Comparison of ENCODE assay signal across 9 mouse cellular contexts in genomic region chr3:39220011-39220706, GRCm38 (mm10).
DNase-seq lines count a peak whose midpoint lies in the region; ATAC-seq and TF ChIP-seq lines count a peak whose summit lies in the region.
"Had no signal": no experiment of that assay in that cellular context is flagged by ENCODE, and none has a peak within 500 bp of the region (broad histone marks: within the 10 kb centered on the region; RNA-seq: fewer than 3 reads in every experiment).

No protein-coding gene starts in this region.

- 16% methylated on average over 10 of the region's 10 CpGs for WGBS in forebrain, postnatal 0 days
- 24% methylated on average over 10 of the region's 10 CpGs for WGBS in hindbrain, embryonic 16.5 days
- WGBS in lung, embryonic 14.5 days = 46% methylated on average over 10 of the region's 10 CpGs

- H3K4me2 ChIP-seq in forebrain, postnatal 0 days (ENCODE audit: low read depth) = no peak overlapping the region
- H3K4me2 ChIP-seq in hindbrain, embryonic 16.5 days (ENCODE audit: low read length) = peak overlapping the region; percentile 21; the same call in 1 of the 2 replicates
- peak overlapping the region; percentile 10; the same call in 1 of the 2 replicates for H3K4me2 ChIP-seq in lung, embryonic 14.5 days
- H3K4me2 ChIP-seq: embryonic facial prominence, embryonic 15.5 days had no signal

- no peak for TF ChIP-seq CTCF in forebrain, postnatal 0 days (IDR thresholded peaks at IDR 0.05; ENCODE audit: low read depth)
- TF ChIP-seq CTCF in lung, embryonic 14.5 days (IDR thresholded peaks at IDR 0.05; ENCODE audit: low read depth) = no peak

- H3K9ac ChIP-seq in forebrain, postnatal 0 days = no peak overlapping the region
- no peak overlapping the region for H3K9ac ChIP-seq in hindbrain, embryonic 16.5 days (ENCODE audit: low read depth, low read length)
- no peak overlapping the region for H3K9ac ChIP-seq in lung, embryonic 14.5 days
- H3K9ac ChIP-seq: embryonic facial prominence, embryonic 15.5 days had no signal

- no peaks in the 10 kb centered on the region for H3K27me3 ChIP-seq in forebrain, postnatal 0 days (ENCODE audit: insufficient read depth, low read length)
- H3K27me3 ChIP-seq in hindbrain, embryonic 16.5 days (replicated peaks; ENCODE audit: control insufficient read depth, insufficient read depth, low read length) = no peaks in the 10 kb centered on the region
- H3K27me3 ChIP-seq in lung, embryonic 14.5 days (ENCODE audit: insufficient read depth, low read length) = no peaks in the 10 kb centered on the region
- H3K27me3 ChIP-seq: embryonic facial prominence, embryonic 15.5 days had no signal

- no peak overlapping the region for H3K4me3 ChIP-seq in forebrain, postnatal 0 days (ENCODE audit: low read depth, low read length)
- no peak overlapping the region for H3K4me3 ChIP-seq in hindbrain, embryonic 16.5 days (ENCODE audit: low read length)
- no peak overlapping the region for H3K4me3 ChIP-seq in lung, embryonic 14.5 days (ENCODE audit: low read depth, low read length)
- H3K4me3 ChIP-seq: embryonic facial prominence, embryonic 15.5 days had no signal

- H3K27ac ChIP-seq in forebrain, postnatal 0 days (ENCODE audit: low read depth, low read length) = no peak overlapping the region
- H3K27ac ChIP-seq in hindbrain, embryonic 16.5 days (ENCODE audit: low read depth, low read length) = peak overlapping the region; percentile 44; the same call in 1 of the 2 replicates
- H3K27ac ChIP-seq in lung, embryonic 14.5 days (ENCODE audit: low read depth) = peak overlapping the region; percentile 25; the same call in 1 of the 2 replicates
- H3K27ac ChIP-seq: embryonic facial prominence, embryonic 15.5 days had no signal

- peak; percentile 50 for ATAC-seq in forebrain, postnatal 0 days
- peak; percentile 78 for ATAC-seq in hindbrain, embryonic 16.5 days
- peak; percentile 87; the same call in 1 of the 2 replicates for ATAC-seq in lung, embryonic 14.5 days (ENCODE audit: insufficient read depth)

- H3K9me3 ChIP-seq in forebrain, postnatal 0 days (ENCODE audit: low read length) = no peaks in the 10 kb centered on the region
- no peaks in the 10 kb centered on the region for H3K9me3 ChIP-seq in hindbrain, embryonic 16.5 days (ENCODE audit: control insufficient read depth, low read length)
- no peaks in the 10 kb centered on the region for H3K9me3 ChIP-seq in lung, embryonic 14.5 days (ENCODE audit: low read depth, low read length)
- H3K9me3 ChIP-seq: embryonic facial prominence, embryonic 15.5 days had no signal

- peak; percentile 5 to 23 for DNase-seq in cerebellum, postnatal 14 days
- DNase-seq in cerebellum, adult 11 months = no peak
- DNase-seq in forebrain, postnatal 0 days = peak; percentile 25
- peak; percentile 70 for DNase-seq in lung, embryonic 14.5 days
- DNase-seq in ovary, postnatal 36 days (ENCODE audit: low spot score) = peak; percentile 8
- no peak for DNase-seq in frontal cortex, postnatal 36 days (ENCODE audit: low spot score in 2 of 2)
- DNase-seq in right cerebral cortex, postnatal 25 days = no peak

- H3K36me3 ChIP-seq in forebrain, postnatal 0 days (ENCODE audit: insufficient read depth) = no peaks in the 10 kb centered on the region
- H3K36me3 ChIP-seq in hindbrain, embryonic 16.5 days (ENCODE audit: control insufficient read depth, insufficient read depth, low read length) = no peaks in the 10 kb centered on the region
- no peaks in the 10 kb centered on the region for H3K36me3 ChIP-seq in lung, embryonic 14.5 days (ENCODE audit: insufficient read depth)
- H3K36me3 ChIP-seq: embryonic facial prominence, embryonic 15.5 days had no signal

- no peaks in the 10 kb centered on the region for H3K4me1 ChIP-seq in forebrain, postnatal 0 days (ENCODE audit: insufficient read depth)
- H3K4me1 ChIP-seq in hindbrain, embryonic 16.5 days (ENCODE audit: control insufficient read depth, insufficient read depth, low read depth, low read length) = no peaks in the 10 kb centered on the region; the same call in 1 of the 2 replicates
- H3K4me1 ChIP-seq in lung, embryonic 14.5 days (ENCODE audit: insufficient read depth) = no peaks in the 10 kb centered on the region
- H3K4me1 ChIP-seq: embryonic facial prominence, embryonic 15.5 days had no signal

Comparison
In these comparisons a context has a peak if more than half of its experiments do, and no peak if none do; other contexts are left out.
1. DNase-seq: peak in cerebellum, postnatal 14 days (2 of 2), forebrain, postnatal 0 days (single experiment), lung, embryonic 14.5 days (single experiment) and ovary, postnatal 36 days (single experiment); none in cerebellum, adult 11 months (single experiment), frontal cortex, postnatal 36 days (0 of 2) and right cerebral cortex, postnatal 25 days (single experiment).
2. Peak in every context shown above with its lines, with median percentiles within 50 percentile points of each other: ATAC-seq.